Mouse (Mus musculus) CH12.LX (cell line): Measurements from ENCODE around the gene Uggt1. TPM values are rescaled to one million over a fixed set of nuclear protein-coding genes. Genes with fewer than 3 reads are reported as not detected.

Experiments used
- DNase-seq: peaks from one replicate; pipeline ENCODE4 v3.0.0-alpha.2; 2013; ENCODE audit errors: extremely low read depth
- H3K27ac ChIP-seq: 2 replicates; pipeline ENCODE4 v1.5.1; 2012; ENCODE audit warnings: low read depth, mild to moderate bottlenecking, control low read depth, moderate library complexity; ENCODE audit not compliant: insufficient read depth
- H3K27me3 ChIP-seq: replicated peaks from 2 replicates; pipeline ENCODE3; 2012; ENCODE audit warnings: inconsistent platforms
- H3K36me3 ChIP-seq, 2 experiments: replicated peaks in 1 of 2; 2 replicates each; pipeline versions ENCODE3 to v1.6.1; 2012; ENCODE audit warnings: inconsistent platforms in 1 of 2, low read length in 1 of 2, mild to moderate bottlenecking in 1 of 2, mixed read lengths in 1 of 2, moderate library complexity in 1 of 2; ENCODE audit not compliant: control insufficient read depth in 1 of 2, insufficient read depth in 1 of 2
- H3K4me1 ChIP-seq, 2 experiments: 2 replicates each; pipeline ENCODE4 v1.6.1; 2012; ENCODE audit warnings: inconsistent platforms in 1 of 2, moderate library complexity in 1 of 2; ENCODE audit not compliant: insufficient read depth in 2 of 2, control insufficient read depth in 1 of 2
- H3K4me2 ChIP-seq: 2 replicates; pipeline ENCODE4 v1.6.1; 2012; ENCODE audit warnings: low read depth, mild to moderate bottlenecking, control low read depth; ENCODE audit not compliant: poor library complexity, insufficient read depth, severe bottlenecking
- H3K4me3 ChIP-seq, 3 experiments: fragments of 150-350 bp in 1 of 3; sonication (generic) in 1 of 3; replicated peaks in 1 of 3; 2 replicates each; pipeline versions ENCODE3 to v1.5.1; 2011 to 2012; ENCODE audit warnings: low read depth in 2 of 3, low read length in 2 of 3, mild to moderate bottlenecking in 2 of 3, moderate library complexity in 2 of 3, control low read depth in 1 of 3, improper control_type of control experiment in 1 of 3, inconsistent platforms in 1 of 3, mixed read lengths in 1 of 3; ENCODE audit not compliant: poor library complexity in 1 of 3
- H3K79me2 ChIP-seq: replicated peaks from 2 replicates; pipeline ENCODE4 v1.6.1; 2012; ENCODE audit warnings: mild to moderate bottlenecking, moderate library complexity; ENCODE audit not compliant: control insufficient read depth, poor library complexity, insufficient read depth, severe bottlenecking; ENCODE audit errors: extremely low read depth
- H3K9ac ChIP-seq: 2 replicates; pipeline ENCODE4 v1.6.1; 2012; ENCODE audit warnings: low read depth, mild to moderate bottlenecking, control low read depth, moderate library complexity; ENCODE audit not compliant: insufficient read depth
- H3K9me3 ChIP-seq: replicated peaks from 2 replicates; pipeline ENCODE3; 2012; ENCODE audit warnings: low read length, inconsistent platforms, mixed read lengths
- BHLHE40 ChIP-seq: IDR thresholded peaks from 2 replicates; pipeline ENCODE4 v1.6.1; 2011; ENCODE audit warnings: mild to moderate bottlenecking, low read depth, low read length, improper control_type of control experiment
- CHD2 ChIP-seq: IDR thresholded peaks from 2 replicates; pipeline ENCODE4 v1.6.1; 2011; ENCODE audit warnings: low read length, improper control_type of control experiment
- CTCF ChIP-seq, 2 experiments: IDR thresholded peaks in 1 of 2; conservative IDR thresholded peaks in 1 of 2; 2 replicates each; pipeline ENCODE4 v1.5.1; 2011 to 2012; ENCODE audit warnings: low read depth in 2 of 2, low read length in 2 of 2, improper control_type of control experiment in 1 of 2, inconsistent platforms in 1 of 2, mild to moderate bottlenecking in 1 of 2, moderate library complexity in 1 of 2
- E2F4 ChIP-seq: IDR thresholded peaks from 2 replicates; pipeline ENCODE4 v1.6.1; 2011; ENCODE audit warnings: low read depth, low read length, improper control_type of control experiment; ENCODE audit not compliant: insufficient replicate concordance
- ELF1 ChIP-seq: IDR thresholded peaks from 2 replicates; pipeline ENCODE4 v1.6.1; 2014; ENCODE audit warnings: low read depth, mild to moderate bottlenecking, inconsistent platforms, low read length, improper control_type of control experiment
- ETS1 ChIP-seq: conservative IDR thresholded peaks from 2 replicates; pipeline ENCODE4 v1.6.1; 2012; ENCODE audit warnings: low read depth, mild to moderate bottlenecking, inconsistent platforms, low read length, improper control_type of control experiment, moderate library complexity
- GABPA ChIP-seq: IDR thresholded peaks from 2 replicates; pipeline ENCODE4 v1.6.1; 2012; ENCODE audit warnings: low read depth, low read length, improper control_type of control experiment, inconsistent platforms; ENCODE audit not compliant: insufficient replicate concordance
- HCFC1 ChIP-seq: IDR thresholded peaks from 2 replicates; pipeline ENCODE4 v1.6.1; 2012; ENCODE audit warnings: low read depth, mild to moderate bottlenecking, inconsistent platforms, low read length, improper control_type of control experiment
- IRF4 ChIP-seq: IDR thresholded peaks from 2 replicates; pipeline ENCODE4 v1.6.1; 2014; ENCODE audit warnings: low read depth, mild to moderate bottlenecking, inconsistent platforms, low read length, improper control_type of control experiment
- JUND ChIP-seq: conservative IDR thresholded peaks from 2 replicates; pipeline ENCODE4 v1.6.1; 2011; ENCODE audit warnings: low read depth, low read length, improper control_type of control experiment
- KAT2A ChIP-seq: IDR thresholded peaks from 2 replicates; pipeline ENCODE4 v1.6.1; 2012; ENCODE audit warnings: low read length, improper control_type of control experiment, inconsistent platforms; ENCODE audit not compliant: insufficient replicate concordance
- MAX ChIP-seq: IDR thresholded peaks from 2 replicates; pipeline ENCODE4 v1.6.1; 2011; ENCODE audit warnings: low read length, improper control_type of control experiment
- MAZ ChIP-seq: IDR thresholded peaks from 2 replicates; pipeline ENCODE4 v1.6.1; 2012; ENCODE audit warnings: low read depth, mild to moderate bottlenecking, inconsistent platforms, low read length, improper control_type of control experiment, moderate library complexity
- MEF2A ChIP-seq: IDR thresholded peaks from 2 replicates; pipeline ENCODE4 v1.6.1; 2014; ENCODE audit warnings: low read depth, mild to moderate bottlenecking, inconsistent platforms, low read length, improper control_type of control experiment, borderline replicate concordance
- MXI1 ChIP-seq: IDR thresholded peaks from 2 replicates; pipeline ENCODE4 v1.6.1; 2011; ENCODE audit warnings: mild to moderate bottlenecking, low read depth, low read length, improper control_type of control experiment
- NRF1 ChIP-seq: IDR thresholded peaks from 2 replicates; pipeline ENCODE4 v1.6.1; 2014; ENCODE audit warnings: low read depth, mild to moderate bottlenecking, inconsistent platforms, low read length, improper control_type of control experiment, moderate library complexity
- PAX5 ChIP-seq: IDR thresholded peaks from 2 replicates; pipeline ENCODE4 v1.6.1; 2012; ENCODE audit warnings: low read length, inconsistent platforms, mixed read lengths
- POLR2A ChIP-seq: IDR thresholded peaks from 2 replicates; pipeline ENCODE4 v1.6.1; 2011; ENCODE audit warnings: low read depth, mild to moderate bottlenecking, improper control_type of control experiment, low read length
- POLR2AphosphoS2 ChIP-seq: IDR thresholded peaks from 2 replicates; pipeline ENCODE4 v1.6.1; 2011; ENCODE audit warnings: low read depth, low read length, improper control_type of control experiment
- RAD21 ChIP-seq: IDR thresholded peaks from 2 replicates; pipeline ENCODE4 v1.6.1; 2011; ENCODE audit warnings: low read depth, mild to moderate bottlenecking, low read length, improper control_type of control experiment, moderate library complexity
- RCOR1 ChIP-seq: conservative IDR thresholded peaks from 2 replicates; pipeline ENCODE4 v1.6.1; 2012; ENCODE audit warnings: low read depth, mild to moderate bottlenecking, inconsistent platforms, low read length, improper control_type of control experiment
- SIN3A ChIP-seq: IDR thresholded peaks from 2 replicates; pipeline ENCODE4 v1.6.1; 2012; ENCODE audit warnings: low read length, improper control_type of control experiment, inconsistent platforms
- TBP ChIP-seq: conservative IDR thresholded peaks from 2 replicates; pipeline ENCODE4 v1.6.1; 2011; ENCODE audit warnings: low read depth, low read length, improper control_type of control experiment
- TCF12 ChIP-seq: IDR thresholded peaks from 2 replicates; pipeline ENCODE4 v1.6.1; 2014; ENCODE audit warnings: low read depth, mild to moderate bottlenecking, inconsistent platforms, low read length, improper control_type of control experiment
- USF2 ChIP-seq: conservative IDR thresholded peaks from 2 replicates; pipeline ENCODE4 v1.6.1; 2011; ENCODE audit warnings: low read depth, low read length, improper control_type of control experiment
- ZMIZ1 ChIP-seq: IDR thresholded peaks from 2 replicates; pipeline ENCODE4 v1.6.1; 2012; ENCODE audit warnings: low read depth, mild to moderate bottlenecking, inconsistent platforms, low read length, improper control_type of control experiment
- ZNF384 ChIP-seq: IDR thresholded peaks from 2 replicates; pipeline ENCODE4 v1.6.1; 2012; ENCODE audit warnings: low read depth, low read length, improper control_type of control experiment, inconsistent platforms
- dilution Hi-C: fragments of 300-500 bp; cut with MboI; formaldehyde crosslinking; loops from 2 replicates; pipeline ENCODE4 v1.14.3; 2020; ENCODE audit warnings: low sequenced_read_pairs; ENCODE audit not compliant: extremely low pct_unique_long_range_greater_than_20kb, extremely low pct_ligation_motif_present
- in situ Hi-C: fragments of 300-500 bp; cut with MboI; formaldehyde crosslinking; loops from 3 replicates; pipeline ENCODE4 v1.14.3; 2019; ENCODE audit warnings: low sequenced_read_pairs, low pct_ligation_motif_present, low pct_unique_long_range_greater_than_20kb, mixed read lengths
- polyA plus RNA-seq: library from polyadenylated mRNA; unstranded; fragments of >175 nt; gene quantifications from 2 replicates; pipeline ENCODE4 v1.2.1, GENCODE M21; 2012; ENCODE audit warnings: low read depth; ENCODE audit not compliant: insufficient read length
- total RNA-seq, 2 experiments: library from RNA; depleted of rRNA; stranded (reverse); fragments of 300-350 nt in 1 of 2; fragments of >200 nt in 1 of 2; gene quantifications; 2 replicates each; pipeline ENCODE4 v1.2.3; 2012 to 2014

The Uggt1 gene
- total and polyA plus RNA-seq, 3 experiments = 35.3 to 41.2 (median 39.5) TPM

DNA sequence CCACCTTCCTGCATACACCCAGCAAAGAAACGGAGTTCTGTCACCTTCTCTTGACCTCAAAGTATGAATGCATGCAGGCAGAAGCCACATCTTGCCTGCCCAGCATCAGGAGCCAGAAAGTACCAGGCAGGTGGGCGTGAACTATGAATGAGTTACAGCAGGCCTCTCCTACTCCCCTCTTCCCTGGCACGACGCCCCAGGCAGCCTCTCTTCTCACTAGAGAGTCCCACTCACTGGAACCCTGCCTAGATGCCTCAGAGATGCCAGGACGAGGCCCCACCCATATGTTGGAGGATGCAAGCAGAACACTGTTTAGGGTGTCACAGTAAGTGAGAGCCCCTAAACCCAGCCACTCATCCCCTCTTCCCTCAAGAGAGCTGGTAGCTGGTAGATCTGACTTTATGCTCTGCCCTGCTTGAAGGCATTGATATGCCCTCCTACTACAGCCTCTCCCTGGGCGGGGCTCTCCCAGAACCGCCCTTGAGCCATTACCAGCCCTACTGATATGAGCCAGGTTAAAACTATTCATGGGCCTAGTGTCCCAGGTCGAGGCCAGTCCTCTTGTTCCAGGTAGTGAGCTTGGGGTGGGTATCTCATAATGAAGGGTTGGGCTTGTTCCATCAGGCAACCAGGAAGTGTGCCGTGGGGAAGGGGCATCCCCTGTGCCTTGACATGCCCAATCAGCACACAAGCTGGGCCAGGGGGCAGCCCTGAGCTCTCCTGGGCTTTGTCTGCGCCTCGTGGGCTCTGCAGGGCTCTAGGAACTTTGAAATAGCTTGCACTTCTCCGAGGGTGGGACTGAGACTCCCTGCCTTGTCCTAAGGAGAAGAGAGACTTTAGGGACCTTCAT is 148.9 kb downstream of the Uggt1 start:
- TF ChIP-seq ETS1 (peak; percentile 18; the same call in 1 of the 2 replicates), ZMIZ1 (no peak), ELF1 (peak; percentile 94), MEF2A (0 out of 2 replicates have a peak, but pooled peaks have one; percentile 56), CTCF (conservative IDR thresholded peaks at IDR 0.05 in 1 of 2, IDR thresholded peaks at IDR 0.05 in 1 of 2; ENCODE audit: low read depth in 2 of 2, low read length in 2 of 2) (0 out of 4 replicates have a peak, but pooled peaks of 1 of the 2 experiments have one; percentile 12), TBP (no peak), HCFC1 (no peak), TCF12 (no peak), MXI1 (0 out of 2 replicates have a peak, but pooled peaks have one; percentile 52), POLR2A (no peak), BHLHE40 (peak; percentile 49), PAX5 (no peak), E2F4 (no peak), IRF4 (peak; percentile 56; the same call in 1 of the 2 replicates), RAD21 (no peak; the same call in 1 of the 2 replicates), NRF1 (0 out of 2 replicates have a peak, but pooled peaks have one; percentile 17), MAZ (no peak), JUND (no peak), POLR2AphosphoS2 (no peak)
- Histone ChIP-seq H3K9ac (no peak overlapping the region), H3K4me1 (peaks cover 36 to 62% of the 10 kb centered on the region in 2 experiments), H3K9me3 (no peaks in the 10 kb centered on the region), H3K36me3 (peaks cover 13 to 72% of the 10 kb centered on the region in 2 experiments), H3K4me2 (no peak overlapping the region), H3K27ac (peak overlapping the region; percentile 32; the same call in 1 of the 2 replicates), H3K27me3 (no peaks in the 10 kb centered on the region), H3K4me3 (no peak overlapping the region), H3K79me2 (no peaks in the 10 kb centered on the region)
- dilution Hi-C loops (no loop called here), in situ Hi-C loops (no loop called here)
- peak; percentile 82 for DNase-seq

DNA sequence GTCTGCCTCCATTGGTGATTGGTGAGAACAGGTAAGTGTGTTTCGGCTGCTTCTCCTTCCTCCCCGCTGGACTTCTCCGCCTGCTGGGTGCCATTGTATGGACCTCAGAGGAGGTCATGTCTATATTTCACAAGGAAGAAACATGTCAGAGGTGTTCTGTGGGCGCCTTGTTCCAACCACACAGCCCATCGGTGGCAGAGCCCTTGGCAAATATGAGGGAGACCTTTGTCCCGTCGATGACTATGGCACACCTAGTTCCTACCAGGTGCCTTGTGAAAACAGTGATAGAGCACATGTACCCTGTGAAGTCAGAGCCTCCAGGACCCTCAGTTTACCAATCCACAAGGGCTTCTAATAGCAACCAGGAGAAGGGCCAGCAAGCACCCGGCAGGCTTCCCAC is 150.8 kb downstream of the Uggt1 start:
- Histone ChIP-seq H3K4me2 (no peak overlapping the region), H3K27me3 (no peaks in the 10 kb centered on the region), H3K9me3 (no peaks in the 10 kb centered on the region), H3K27ac (no peak overlapping the region), H3K4me1 (peaks cover 49 to 72% of the 10 kb centered on the region in 2 experiments), H3K79me2 (no peaks in the 10 kb centered on the region), H3K9ac (no peak overlapping the region), H3K4me3 (no peak overlapping the region), H3K36me3 (peaks cover 13 to 72% of the 10 kb centered on the region in 2 experiments)
- DNase-seq = no peak
- TF ChIP-seq CHD2 = no peak
- TF ChIP-seq GABPA = no peak
- TF ChIP-seq TCF12 = no peak
- TF ChIP-seq HCFC1 = no peak
- TF ChIP-seq PAX5 = no peak
- TF ChIP-seq ETS1 = no peak
- no peak for TF ChIP-seq RCOR1
- TF ChIP-seq ELF1 = no peak
- TF ChIP-seq SIN3A = no peak
- no peak for TF ChIP-seq KAT2A
- TF ChIP-seq CTCF (conservative IDR thresholded peaks at IDR 0.05 in 1 of 2, IDR thresholded peaks at IDR 0.05 in 1 of 2; ENCODE audit: low read depth in 2 of 2, low read length in 2 of 2) = no peak
- TF ChIP-seq MXI1 = no peak
- no peak for TF ChIP-seq MAX
- no peak for TF ChIP-seq USF2
- TF ChIP-seq ZNF384 = no peak
- TF ChIP-seq TBP = no peak
- in situ Hi-C loops (no loop called here), dilution Hi-C loops (no loop called here)
